In the genomic region with DNA sequence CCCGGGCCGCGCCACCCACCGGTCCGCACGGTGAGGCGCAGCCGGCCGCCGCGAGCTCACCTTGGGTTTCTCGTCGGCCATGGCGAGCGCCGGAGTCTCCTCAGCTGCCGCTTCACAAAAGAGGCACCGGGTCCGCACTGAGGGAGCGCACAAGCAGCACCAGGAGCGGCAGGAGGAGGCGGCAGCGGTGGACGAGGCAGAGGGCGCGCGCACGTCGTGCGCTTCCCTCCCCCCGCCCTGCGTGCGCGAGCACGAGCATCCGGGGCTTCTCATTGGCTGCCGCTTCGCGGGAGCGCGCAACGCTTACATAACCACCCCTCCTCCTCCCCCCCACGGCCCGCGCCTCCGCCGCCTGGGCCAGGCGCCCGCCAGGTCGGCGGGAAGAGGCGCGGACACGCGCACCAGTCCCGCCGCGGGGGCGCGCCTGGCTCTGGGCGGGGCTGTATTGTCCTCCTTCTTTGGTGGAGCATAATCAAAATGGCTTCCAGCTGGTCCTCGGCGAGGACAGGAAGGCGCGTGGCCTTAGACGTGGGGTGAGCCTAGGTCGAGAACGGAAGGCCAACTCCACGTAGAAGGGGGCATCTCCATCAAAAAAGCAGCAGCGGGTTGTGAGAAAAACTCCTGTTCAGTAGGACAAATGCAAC, we compare ENCODE assay signal across 8 mouse cellular contexts. TPM values are rescaled to one million over a fixed set of nuclear protein-coding genes. Genes with fewer than 3 reads are reported as not detected.
A peak's percentile ranks its signal among the peaks of the same experiment; 100 is the strongest.
DNase-seq lines count a peak whose midpoint lies in the region; ATAC-seq and TF ChIP-seq lines count a peak whose summit lies in the region.

A gene (minus strand): TSS at position 239 of the 644 bp plus-strand sequence.

- H3K9me3 ChIP-seq in hindbrain, embryonic 10.5 days = no peaks in the 10 kb centered on the region
- H3K9me3 ChIP-seq in lung, postnatal 0 days (ENCODE audit: low read length) = no peaks in the 10 kb centered on the region

- peak within 1 kb of the TSS; percentile 88 for H3K9ac ChIP-seq in lung, postnatal 0 days (replicated peaks; ENCODE audit: low read depth)

- H3K4me3 ChIP-seq in hindbrain, embryonic 10.5 days = peak within 1 kb of the TSS; percentile 98
- peak within 1 kb of the TSS; percentile 87 for H3K4me3 ChIP-seq in lung, postnatal 0 days (ENCODE audit: low read depth, low read length)

- peaks cover 35% of the 10 kb centered on the region for H3K36me3 ChIP-seq in hindbrain, embryonic 10.5 days
- no peaks in the 10 kb centered on the region for H3K36me3 ChIP-seq in lung, postnatal 0 days (ENCODE audit: insufficient read depth, low read length)

- peak; percentile 96 for DNase-seq in MN1 (ENCODE audit: low spot score)
- DNase-seq in cerebellum, adult 9-10 months = peak; percentile 99
- DNase-seq in hindbrain, embryonic 10.5 days (ENCODE audit: low spot score) = peak; percentile 99
- peak; percentile 98 for DNase-seq in layer of hippocampus, adult 9-11 months
- peak; percentile 95 for DNase-seq in lung, postnatal 0 days (ENCODE audit: low spot score)
- peak; percentile 99 for DNase-seq in ovary, postnatal 14 days (ENCODE audit: low spot score)
- DNase-seq in thymus, postnatal 14 days = peak; percentile 99

- H3K27ac ChIP-seq in hindbrain, embryonic 10.5 days = peak within 1 kb of the TSS; percentile 99
- peak within 1 kb of the TSS; percentile 99 for H3K27ac ChIP-seq in lung, postnatal 0 days (ENCODE audit: low read length)

- H3K4me2 ChIP-seq in lung, postnatal 0 days (replicated peaks; ENCODE audit: low read depth, low read length) = peak within 1 kb of the TSS; percentile 81

- 1% methylated on average over 68 of the region's 70 CpGs for WGBS in hindbrain, embryonic 10.5 days
- 1% methylated on average over 42 of the region's 70 CpGs for WGBS in lung, postnatal 0 days

- no peaks in the 10 kb centered on the region for H3K27me3 ChIP-seq in hindbrain, embryonic 10.5 days (ENCODE audit: insufficient read depth, poor library complexity, severe bottlenecking)
- no peaks in the 10 kb centered on the region for H3K27me3 ChIP-seq in lung, postnatal 0 days (replicated peaks; ENCODE audit: insufficient read depth, low read length)

- TF ChIP-seq CTCF in lung, postnatal 0 days (IDR thresholded peaks at IDR 0.05) = no peak; the same call in 1 of the 2 replicates

- peaks cover 22% of the 10 kb centered on the region for H3K4me1 ChIP-seq in hindbrain, embryonic 10.5 days (replicated peaks)
- 0 out of 2 replicates have a peak, but pooled peaks cover 2% of the 10 kb centered on the region for H3K4me1 ChIP-seq in lung, postnatal 0 days (ENCODE audit: insufficient read depth, low read depth, low read length)

- TF ChIP-seq EP300 in lung, postnatal 0 days (IDR thresholded peaks at IDR 0.05) = no peak

- peak; percentile 64 for ATAC-seq in frontal cortex, adult (ENCODE audit: low TSS enrichment)
- ATAC-seq in lung, postnatal 0 days = peak; percentile 94

RNA-seq across cellular contexts. Expression of the gene that starts here (rescaled TPM):
- 1,372 and 1,467 TPM in 2 replicates for polyA plus RNA-seq in hindbrain, embryonic 10.5 days (2016; fragmentation: Nextera tagmentation; extraction: Ambion mirVana)
- 546 and 580 TPM in 2 replicates for polyA plus RNA-seq in lung, postnatal 0 days (2015; fragmentation: Nextera tagmentation; extraction: Ambion mirVana)

Comparison
In these comparisons a context has a peak if more than half of its experiments do, and no peak if none do; other contexts are left out.
1. Peak in every context shown above with its lines: DNase-seq, ATAC-seq, H3K4me3 ChIP-seq and H3K27ac ChIP-seq.